Mouse (Mus musculus) neural tube, embryonic 11.5 days (tissue): ENCODE data around the gene Il17f. TPM values are rescaled to one million over a fixed set of nuclear protein-coding genes. Genes with fewer than 3 reads are reported as not detected.

Source experiments
- ATAC-seq: fragments of 200-750 bp; cut with Nextera tagmentation; 2 replicates; pipeline ENCODE4 v1.8.0; 2017; ENCODE audit warnings: moderate number of reproducible peaks, mild to moderate bottlenecking, moderate TSS enrichment, moderate library complexity; ENCODE audit not compliant: insufficient read depth, low FRiP score, low TSS enrichment
- DNase-seq: peaks from one replicate; pipeline ENCODE4 v3.0.0-alpha.2; 2015; ENCODE audit warnings: low spot score
- H3K27ac ChIP-seq: fragments of 300-500 bp; sonication (generic); 2 replicates; pipeline ENCODE4 v1.5.1; 2014; ENCODE audit warnings: low read depth, mild to moderate bottlenecking, low read length
- H3K27me3 ChIP-seq: fragments of 300-500 bp; sonication (generic); 2 replicates; pipeline ENCODE4 v1.6.1; 2014; ENCODE audit warnings: mild to moderate bottlenecking, low read length, mixed read lengths; ENCODE audit not compliant: control insufficient read depth, insufficient read depth
- H3K36me3 ChIP-seq: fragments of 300-500 bp; sonication (generic); 2 replicates; pipeline ENCODE4 v1.6.1; 2014; ENCODE audit warnings: mild to moderate bottlenecking, low read length, moderate library complexity, mixed read lengths; ENCODE audit not compliant: control insufficient read depth, insufficient read depth
- H3K4me1 ChIP-seq: fragments of 300-500 bp; sonication (generic); 2 replicates; pipeline ENCODE4 v1.6.1; 2014; ENCODE audit warnings: low read length, mixed read lengths; ENCODE audit not compliant: control insufficient read depth, insufficient read depth
- H3K4me2 ChIP-seq: fragments of 300-500 bp; sonication (generic); 2 replicates; pipeline ENCODE4 v1.6.1; 2014; ENCODE audit warnings: low read depth, mild to moderate bottlenecking, moderate library complexity
- H3K4me3 ChIP-seq: fragments of 300-500 bp; sonication (generic); 2 replicates; pipeline ENCODE4 v1.5.1; 2014; ENCODE audit warnings: low read depth, low read length
- H3K9ac ChIP-seq: fragments of 300-500 bp; sonication (generic); 2 replicates; pipeline ENCODE4 v1.6.1; 2014; ENCODE audit warnings: mild to moderate bottlenecking, low read length
- H3K9me3 ChIP-seq: fragments of 300-500 bp; sonication (generic); 2 replicates; pipeline ENCODE4 v1.6.1; 2016; ENCODE audit warnings: low read length; ENCODE audit not compliant: control insufficient read depth
- WGBS: fragments of 180-500 bp; shearing (Covaris S2); extraction: QIAGEN DNeasy Blood & Tissue Kit; methylation state at CpG from one replicate; pipeline ENCODE4 v1.1.7; 2014; 5-methylcytosine and 5-hydroxymethylcytosine counted together
- polyA plus RNA-seq: library from polyadenylated mRNA; unstranded; fragments of >200 nt; fragmentation: Nextera tagmentation; extraction: Ambion mirVana; gene quantifications from 2 replicates; pipeline ENCODE4 v1.2.1, GENCODE M21; 2014

Gene Il17f
- polyA plus RNA-seq, 1 experiment from 2014 or later = 0.41 TPM

GRCm38 (mm10) chr1:20761411-20761810 is 29.0 kb downstream of the Il17f start:
- Histone ChIP-seq H3K4me1 (no peaks in the 10 kb centered on the region), H3K27me3 (no peaks in the 10 kb centered on the region), H3K27ac (no peak overlapping the region), H3K9me3 (no peaks in the 10 kb centered on the region), H3K4me2 (no peak overlapping the region), H3K36me3 (no peaks in the 10 kb centered on the region), H3K9ac (no peak overlapping the region), H3K4me3 (no peak overlapping the region)
- 58% methylated on average over 4 of the region's 4 CpGs for WGBS
- DNase-seq = no peak
- ATAC-seq = no peak

GRCm38 (mm10) chr1:20760331-20760730 is 30.1 kb downstream of the Il17f start:
- Histone ChIP-seq H3K9me3 (no peaks in the 10 kb centered on the region), H3K4me1 (no peaks in the 10 kb centered on the region), H3K27ac (no peak overlapping the region), H3K36me3 (no peaks in the 10 kb centered on the region), H3K9ac (no peak overlapping the region), H3K27me3 (no peaks in the 10 kb centered on the region), H3K4me2 (no peak overlapping the region), H3K4me3 (no peak overlapping the region)
- no peak for DNase-seq
- ATAC-seq = no peak
- 87% methylated on average over 5 of the region's 5 CpGs for WGBS

GRCm38 (mm10) chr1:20759799-20760198 is 30.6 kb downstream of the Il17f start:
- no peak overlapping the region for H3K9ac ChIP-seq
- 87% methylated on average over 10 of the region's 10 CpGs for WGBS
- no peaks in the 10 kb centered on the region for H3K27me3 ChIP-seq
- DNase-seq (no peak), ATAC-seq (no peak)
- no peak overlapping the region for H3K4me2 ChIP-seq
- H3K4me1 ChIP-seq = no peaks in the 10 kb centered on the region
- H3K4me3 ChIP-seq = no peak overlapping the region
- H3K36me3 ChIP-seq = no peaks in the 10 kb centered on the region
- H3K9me3 ChIP-seq = no peaks in the 10 kb centered on the region
- no peak overlapping the region for H3K27ac ChIP-seq

- Histone ChIP-seq H3K4me2 (no peak overlapping the region), H3K36me3 (no peaks in the 10 kb centered on the region), H3K4me1 (no peaks in the 10 kb centered on the region), H3K9me3 (no peaks in the 10 kb centered on the region), H3K27ac (no peak overlapping the region), H3K9ac (no peak overlapping the region), H3K4me3 (no peak overlapping the region), H3K27me3 (no peaks in the 10 kb centered on the region)
- ATAC-seq (no peak), DNase-seq (no peak)
- 83% methylated on average over 3 of the region's 3 CpGs for WGBS
Observed at GRCm38 (mm10) chr1:20757586-20757985, 32.8 kb downstream of the Il17f start.

- ATAC-seq = no peak
- no peak overlapping the region for H3K27ac ChIP-seq
- H3K4me1 ChIP-seq = no peaks in the 10 kb centered on the region
- H3K4me3 ChIP-seq = no peak overlapping the region
- H3K4me2 ChIP-seq = no peak overlapping the region
- no peaks in the 10 kb centered on the region for H3K36me3 ChIP-seq
- no peaks in the 10 kb centered on the region for H3K27me3 ChIP-seq
- no peak for DNase-seq
- 90% methylated on average over 10 of the region's 10 CpGs for WGBS
- no peaks in the 10 kb centered on the region for H3K9me3 ChIP-seq
- H3K9ac ChIP-seq = no peak overlapping the region
Observed at GRCm38 (mm10) chr1:20754439-20754838, 36.0 kb downstream of the Il17f start.

- Histone ChIP-seq H3K9me3 (no peaks in the 10 kb centered on the region), H3K36me3 (no peaks in the 10 kb centered on the region), H3K4me2 (no peak overlapping the region), H3K4me3 (no peak overlapping the region), H3K27me3 (no peaks in the 10 kb centered on the region), H3K27ac (no peak overlapping the region), H3K9ac (no peak overlapping the region), H3K4me1 (no peaks in the 10 kb centered on the region)
- no peak for ATAC-seq
- DNase-seq = no peak
- 79% methylated on average over 3 of the region's 3 CpGs for WGBS
Observed at GRCm38 (mm10) chr1:20740496-20740998, 49.9 kb downstream of the Il17f start.

- WGBS = 87% methylated on average over 2 of the region's 2 CpGs
- ATAC-seq (no peak), DNase-seq (no peak)
- no peak overlapping the region for H3K4me2 ChIP-seq
- no peak overlapping the region for H3K9ac ChIP-seq
- H3K9me3 ChIP-seq = no peaks in the 10 kb centered on the region
- H3K27me3 ChIP-seq = no peaks in the 10 kb centered on the region
- no peaks in the 10 kb centered on the region for H3K36me3 ChIP-seq
- H3K4me1 ChIP-seq = no peaks in the 10 kb centered on the region
- no peak overlapping the region for H3K4me3 ChIP-seq
- no peak overlapping the region for H3K27ac ChIP-seq
Observed at GRCm38 (mm10) chr1:20738483-20738882, 51.9 kb downstream of the Il17f start.

GRCm38 (mm10) chr1:20736572-20736971 is 53.8 kb downstream of the Il17f start:
- Histone ChIP-seq H3K27me3 (no peaks in the 10 kb centered on the region), H3K4me3 (no peak overlapping the region), H3K9me3 (no peaks in the 10 kb centered on the region), H3K4me1 (no peaks in the 10 kb centered on the region), H3K36me3 (no peaks in the 10 kb centered on the region), H3K27ac (no peak overlapping the region), H3K4me2 (no peak overlapping the region), H3K9ac (no peak overlapping the region)
- DNase-seq = no peak
- WGBS = 84% methylated on average over 4 of the region's 4 CpGs
- no peak for ATAC-seq

GRCm38 (mm10) chr1:20730903-20731302 is 59.5 kb downstream of the Il17f start, which contains the start of gene Il17a:
Il17a (plus strand) TSS chr1:20730905.
- DNase-seq (no peak), ATAC-seq (no peak)
- no peaks in the 10 kb centered on the region for H3K4me1 ChIP-seq
- H3K4me3 ChIP-seq = no peak within 1 kb of the TSS
- WGBS = 92% methylated on average over 10 of the region's 10 CpGs
- H3K36me3 ChIP-seq = no peaks in the 10 kb centered on the region
- no peak within 1 kb of the TSS for H3K4me2 ChIP-seq
- no peaks in the 10 kb centered on the region for H3K27me3 ChIP-seq
- no peak within 1 kb of the TSS for H3K27ac ChIP-seq
- H3K9me3 ChIP-seq = no peaks in the 10 kb centered on the region
- no peak within 1 kb of the TSS for H3K9ac ChIP-seq
